Mouse (Mus musculus): Measurements from ENCODE around the gene Myof. TPM values are rescaled to one million over a fixed set of nuclear protein-coding genes. Genes with fewer than 3 reads are reported as not detected.

Myof gene
- polyA plus RNA-seq, 1 experiment from 2014 or later = 16.5 TPM

GRCm38 (mm10) chr19:37959076-37959475 is 84.3 kb downstream of the Myof start:
- Histone ChIP-seq H3K9me3 (replicated peaks) (no peaks in the 10 kb centered on the region), H3K27me3 (no peaks in the 10 kb centered on the region), H3K4me3 (replicated peaks) (no peak overlapping the region), H3K4me2 (no peak overlapping the region), H3K27ac (no peak overlapping the region), H3K4me1 (no peaks in the 10 kb centered on the region), H3K36me3 (peaks cover 3% of the 10 kb centered on the region; the same call in 1 of the 2 replicates), H3K9ac (no peak overlapping the region)
- ATAC-seq (replicated peaks; ENCODE audit: low FRiP score) = no peak
- 62% methylated on average over 6 of the region's 6 CpGs for WGBS

GRCm38 (mm10) chr19:37957256-37957655 is 86.1 kb downstream of the Myof start:
- no peak for ATAC-seq (replicated peaks; ENCODE audit: low FRiP score)
- Histone ChIP-seq H3K36me3 (peaks cover 3% of the 10 kb centered on the region; the same call in 1 of the 2 replicates), H3K27me3 (no peaks in the 10 kb centered on the region), H3K4me2 (no peak overlapping the region), H3K9ac (no peak overlapping the region), H3K27ac (no peak overlapping the region), H3K4me3 (replicated peaks) (no peak overlapping the region), H3K4me1 (no peaks in the 10 kb centered on the region), H3K9me3 (replicated peaks) (no peaks in the 10 kb centered on the region)
- WGBS = 81% methylated on average over 7 of the region's 7 CpGs

- Histone ChIP-seq H3K4me1 (no peaks in the 10 kb centered on the region), H3K4me3 (replicated peaks) (no peak overlapping the region), H3K27ac (no peak overlapping the region), H3K4me2 (no peak overlapping the region), H3K36me3 (peaks cover 8% of the 10 kb centered on the region; the same call in 1 of the 2 replicates), H3K9me3 (replicated peaks) (no peaks in the 10 kb centered on the region), H3K27me3 (no peaks in the 10 kb centered on the region), H3K9ac (no peak overlapping the region)
- WGBS = 80% methylated on average over 3 of the region's 3 CpGs
- ATAC-seq (replicated peaks; ENCODE audit: low FRiP score) = no peak
These were observed 87.4 kb downstream of the Myof start for GRCm38 (mm10) chr19:37956006-37956405.

GRCm38 (mm10) chr19:37955425-37956001 is 87.9 kb downstream of the Myof start:
- H3K9me3 ChIP-seq (replicated peaks) = no peaks in the 10 kb centered on the region
- 34% methylated on average over 7 of the region's 7 CpGs for WGBS
- H3K27ac ChIP-seq = no peak overlapping the region
- no peak overlapping the region for H3K9ac ChIP-seq
- no peak overlapping the region for H3K4me2 ChIP-seq
- ATAC-seq (replicated peaks; ENCODE audit: low FRiP score) = peak; percentile 69
- H3K36me3 ChIP-seq = peaks cover 12% of the 10 kb centered on the region; the same call in 1 of the 2 replicates
- H3K4me3 ChIP-seq (replicated peaks) = no peak overlapping the region
- no peaks in the 10 kb centered on the region for H3K27me3 ChIP-seq
- no peaks in the 10 kb centered on the region for H3K4me1 ChIP-seq

GRCm38 (mm10) chr19:37954772-37955171 is 88.6 kb downstream of the Myof start:
- 80% methylated on average over 5 of the region's 5 CpGs for WGBS
- Histone ChIP-seq H3K36me3 (peaks cover 12% of the 10 kb centered on the region; the same call in 1 of the 2 replicates), H3K9me3 (replicated peaks) (no peaks in the 10 kb centered on the region)

GRCm38 (mm10) chr19:37954236-37954635 is 89.1 kb downstream of the Myof start:
- H3K9me3 ChIP-seq (replicated peaks) = no peaks in the 10 kb centered on the region
- no peak for ATAC-seq (replicated peaks; ENCODE audit: low FRiP score)
- no peak overlapping the region for H3K4me2 ChIP-seq
- WGBS = 82% methylated on average over 8 of the region's 8 CpGs
- H3K9ac ChIP-seq = no peak overlapping the region
- H3K4me3 ChIP-seq (replicated peaks) = no peak overlapping the region
- H3K27me3 ChIP-seq = no peaks in the 10 kb centered on the region
- peaks cover 12% of the 10 kb centered on the region; the same call in 1 of the 2 replicates for H3K36me3 ChIP-seq
- no peaks in the 10 kb centered on the region for H3K4me1 ChIP-seq
- no peak overlapping the region for H3K27ac ChIP-seq

More at GRCm38 (mm10) chr19:37954772-37955171, 88.6 kb downstream of the Myof start:
- Histone ChIP-seq H3K4me2 (no peak overlapping the region), H3K4me1 (no peaks in the 10 kb centered on the region), H3K9ac (no peak overlapping the region), H3K4me3 (replicated peaks) (no peak overlapping the region), H3K27me3 (no peaks in the 10 kb centered on the region), H3K27ac (no peak overlapping the region)
- no peak for ATAC-seq (replicated peaks; ENCODE audit: low FRiP score)

- Histone ChIP-seq H3K36me3 (peaks cover 25% of the 10 kb centered on the region), H3K27me3 (no peaks in the 10 kb centered on the region), H3K9ac (no peak overlapping the region), H3K27ac (no peak overlapping the region), H3K4me3 (replicated peaks) (no peak overlapping the region), H3K9me3 (replicated peaks) (no peaks in the 10 kb centered on the region), H3K4me2 (no peak overlapping the region), H3K4me1 (no peaks in the 10 kb centered on the region)
- no peak for ATAC-seq (replicated peaks; ENCODE audit: low FRiP score)
- 24% methylated on average over 4 of the region's 4 CpGs for WGBS
These were observed 96.7 kb downstream of the Myof start for GRCm38 (mm10) chr19:37946696-37947095.

- no peak for ATAC-seq (replicated peaks; ENCODE audit: low FRiP score)
- H3K4me1 ChIP-seq = no peaks in the 10 kb centered on the region
- H3K36me3 ChIP-seq = peaks cover 22% of the 10 kb centered on the region
- no peak overlapping the region for H3K4me3 ChIP-seq (replicated peaks)
- no peaks in the 10 kb centered on the region for H3K9me3 ChIP-seq (replicated peaks)
- H3K9ac ChIP-seq = no peak overlapping the region
- H3K27me3 ChIP-seq = no peaks in the 10 kb centered on the region
- no peak overlapping the region for H3K27ac ChIP-seq
- WGBS = 78% methylated on average over 8 of the region's 8 CpGs
- no peak overlapping the region for H3K4me2 ChIP-seq
These were observed 97.3 kb downstream of the Myof start for GRCm38 (mm10) chr19:37946053-37946452.

DNA sequence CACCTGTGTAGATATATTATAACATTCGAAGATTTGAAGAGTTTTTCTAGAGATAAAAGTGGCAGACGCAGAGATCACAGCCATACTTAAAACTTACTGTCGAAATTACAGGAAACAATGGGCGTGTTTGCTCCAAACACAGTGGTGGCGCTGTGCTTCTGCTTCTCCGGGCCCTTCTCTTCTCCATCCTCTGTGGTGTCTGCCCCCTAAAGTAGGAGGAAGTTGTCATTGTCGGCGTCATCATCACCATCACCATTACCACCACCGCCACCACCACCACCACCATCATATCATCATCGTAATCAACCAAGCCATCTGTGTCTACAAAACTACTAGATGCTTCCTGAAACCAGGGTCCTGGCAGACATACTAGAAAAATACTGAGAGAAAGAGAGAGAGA is 104.2 kb downstream of the Myof start:
- Histone ChIP-seq H3K9ac (no peak overlapping the region), H3K27me3 (no peaks in the 10 kb centered on the region), H3K27ac (no peak overlapping the region), H3K4me3 (replicated peaks) (no peak overlapping the region), H3K4me2 (no peak overlapping the region), H3K9me3 (replicated peaks) (no peaks in the 10 kb centered on the region), H3K4me1 (no peaks in the 10 kb centered on the region), H3K36me3 (peaks cover 25% of the 10 kb centered on the region)
- ATAC-seq (replicated peaks; ENCODE audit: low FRiP score) = no peak
- 90% methylated on average over 10 of the region's 10 CpGs for WGBS

- no peak overlapping the region for H3K9ac ChIP-seq
- H3K27ac ChIP-seq = no peak overlapping the region
- no peak overlapping the region for H3K4me2 ChIP-seq
- H3K4me1 ChIP-seq = no peaks in the 10 kb centered on the region
- H3K27me3 ChIP-seq = no peaks in the 10 kb centered on the region
- peaks cover 24% of the 10 kb centered on the region for H3K36me3 ChIP-seq
- no peaks in the 10 kb centered on the region for H3K9me3 ChIP-seq (replicated peaks)
- H3K4me3 ChIP-seq (replicated peaks) = no peak overlapping the region
- ATAC-seq (replicated peaks; ENCODE audit: low FRiP score) = no peak
These were observed 106.3 kb downstream of the Myof start for GRCm38 (mm10) chr19:37937092-37937491.

DNA sequence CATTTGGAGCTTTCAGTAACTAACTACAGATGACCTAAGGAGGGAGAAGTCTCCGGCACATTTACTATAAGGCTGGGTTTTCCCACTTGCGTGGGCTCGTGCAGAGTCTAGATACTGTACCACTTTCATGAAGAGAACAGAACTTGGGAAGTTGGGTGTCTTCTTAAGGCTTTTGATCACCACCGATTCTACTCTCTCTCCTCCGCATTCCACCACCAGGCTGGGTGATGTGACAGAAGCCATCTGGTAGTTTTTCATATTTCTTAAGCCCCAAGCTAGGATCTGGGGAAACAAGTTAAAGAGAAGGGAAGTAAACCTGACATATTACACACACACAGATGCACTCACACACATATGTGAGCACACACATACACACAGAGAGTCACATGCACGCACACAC is 108.7 kb downstream of the Myof start:
- H3K4me2 ChIP-seq = no peak overlapping the region
- WGBS = 73% methylated on average over 6 of the region's 6 CpGs
- H3K4me3 ChIP-seq (replicated peaks) = no peak overlapping the region
- H3K9ac ChIP-seq = no peak overlapping the region
- no peaks in the 10 kb centered on the region for H3K9me3 ChIP-seq (replicated peaks)
- peaks cover 22% of the 10 kb centered on the region for H3K36me3 ChIP-seq
- H3K27ac ChIP-seq = no peak overlapping the region
- no peaks in the 10 kb centered on the region for H3K27me3 ChIP-seq
- no peak for ATAC-seq (replicated peaks; ENCODE audit: low FRiP score)
- H3K4me1 ChIP-seq = no peaks in the 10 kb centered on the region

GRCm38 (mm10) chr19:37932198-37932597 is 111.2 kb downstream of the Myof start:
- 93% methylated on average over 2 of the region's 2 CpGs for whole genome bisulfite sequencing
- Histone ChIP-seq H3K4me3 (replicated peaks) (no peak overlapping the region), H3K27me3 (no peaks in the 10 kb centered on the region), H3K9me3 (replicated peaks) (no peaks in the 10 kb centered on the region), H3K4me2 (no peak overlapping the region), H3K27ac (no peak overlapping the region), H3K9ac (no peak overlapping the region), H3K36me3 (peaks cover 17% of the 10 kb centered on the region), H3K4me1 (no peaks in the 10 kb centered on the region)
- no peak for ATAC-seq (replicated peaks; ENCODE audit: low FRiP score)

- Histone ChIP-seq H3K27ac (no peak overlapping the region), H3K4me1 (no peaks in the 10 kb centered on the region), H3K4me2 (no peak overlapping the region), H3K36me3 (peaks cover 9% of the 10 kb centered on the region; the same call in 1 of the 2 replicates), H3K9ac (no peak overlapping the region), H3K27me3 (no peaks in the 10 kb centered on the region), H3K4me3 (replicated peaks) (no peak overlapping the region), H3K9me3 (replicated peaks) (no peaks in the 10 kb centered on the region)
- ATAC-seq (replicated peaks; ENCODE audit: low FRiP score) = no peak
- 75% methylated on average over 7 of the region's 7 CpGs for WGBS
These were observed 115.5 kb downstream of the Myof start for GRCm38 (mm10) chr19:37927911-37928310.

Data from kidney, embryonic 15.5 days (tissue).